Mouse (Mus musculus) ovary, postnatal 36 days (tissue): ENCODE data around the gene Ripply1.
A peak's percentile ranks its signal among the peaks of the same experiment; 100 is the strongest.
"Not testable (repeated sequence)": the region's sequence is repeated elsewhere in the genome, so short reads cannot be mapped to it uniquely, and the experiment has no call there.

Experiments used
- DNase-seq: peaks from one replicate; pipeline ENCODE4 v3.0.0; 2022; ENCODE audit warnings: low spot score, mixed read lengths

Gene Ripply1

GRCm38 (mm10) chrX:139780988-139781387, 1.2 kb downstream of the Ripply1 start:
- no peak for DNase-seq

GRCm38 (mm10) chrX:139779401-139779800, 2.8 kb downstream of the Ripply1 start:
- no peak for DNase-seq

GRCm38 (mm10) chrX:139778886-139779285, 3.3 kb downstream of the Ripply1 start:
- no peak for DNase-seq

- no peak for DNase-seq
Observed at GRCm38 (mm10) chrX:139777357-139777756, 4.8 kb downstream of the Ripply1 start.

GRCm38 (mm10) chrX:139775084-139775612, 7.0 kb downstream of the Ripply1 start:
- DNase-seq: peak; percentile 35

GRCm38 (mm10) chrX:139774309-139775083, 7.7 kb downstream of the Ripply1 start:
- peak; percentile 40 for DNase-seq

GRCm38 (mm10) chrX:139769975-139770637, 12.0 kb downstream of the Ripply1 start:
- DNase-seq: no peak

GRCm38 (mm10) chrX:139762546-139762945, 19.6 kb downstream of the Ripply1 start:
- DNase-seq: no peak

- not testable (repeated sequence) for DNase-seq
Observed at GRCm38 (mm10) chrX:139758634-139759033, 23.5 kb downstream of the Ripply1 start.

- peak; percentile 26 for DNase-seq
Observed at GRCm38 (mm10) chrX:139751855-139752254, 30.3 kb downstream of the Ripply1 start.

GRCm38 (mm10) chrX:139737066-139737465, 45.1 kb downstream of the Ripply1 start:
- no peak for DNase-seq

- DNase-seq: no peak
Observed at GRCm38 (mm10) chrX:139730541-139730940, 51.6 kb downstream of the Ripply1 start.
